12 mouse cellular contexts compared by ENCODE assay signal in genomic region chr1:151629591-151630250, GRCm38 (mm10). TPM values are rescaled to one million over a fixed set of nuclear protein-coding genes. Genes with fewer than 3 reads are reported as not detected.
DNase-seq lines count a peak whose midpoint lies in the region; ATAC-seq and TF ChIP-seq lines count a peak whose summit lies in the region.
"Had no signal": no experiment of that assay in that cellular context is flagged by ENCODE, and none has a peak within 500 bp of the region (broad histone marks: within the 10 kb centered on the region; RNA-seq: fewer than 3 reads in every experiment).

No protein-coding gene starts in this region.

- H3K4me1 ChIP-seq in heart, adult 2 months (ENCODE audit: control insufficient read depth, insufficient read depth, low read length) = no peaks in the 10 kb centered on the region
- H3K4me1 ChIP-seq in heart, embryonic 11.5 days (ENCODE audit: control insufficient read depth, insufficient read depth, low read length) = peaks cover 4% of the 10 kb centered on the region; the same call in 1 of the 2 replicates
- H3K4me1 ChIP-seq in midbrain, embryonic 14.5 days (ENCODE audit: control insufficient read depth, insufficient read depth, low read length) = peaks cover 8% of the 10 kb centered on the region; the same call in 1 of the 2 replicates
- no peaks in the 10 kb centered on the region for H3K4me1 ChIP-seq in midbrain, embryonic 11.5 days (ENCODE audit: control insufficient read depth, insufficient read depth, low read length)
- H3K4me1 ChIP-seq in embryonic facial prominence, embryonic 14.5 days (ENCODE audit: control insufficient read depth, insufficient read depth, low read length) = no peaks in the 10 kb centered on the region; the same call in 1 of the 2 replicates
- H3K4me1 ChIP-seq in stomach, embryonic 15.5 days = peaks cover 6% of the 10 kb centered on the region

- TF ChIP-seq CTCF in heart, adult 2 months (IDR thresholded peaks at IDR 0.05) = no peak

- no peak overlapping the region for H3K9ac ChIP-seq in heart, adult 2 months (ENCODE audit: low read depth, low read length)
- H3K9ac ChIP-seq in heart, embryonic 11.5 days (ENCODE audit: low read depth, low read length) = no peak overlapping the region
- no peak overlapping the region for H3K9ac ChIP-seq in midbrain, embryonic 14.5 days (replicated peaks; ENCODE audit: low read length)
- no peak overlapping the region for H3K9ac ChIP-seq in midbrain, embryonic 11.5 days (ENCODE audit: low read length)
- no peak overlapping the region for H3K9ac ChIP-seq in embryonic facial prominence, embryonic 14.5 days (ENCODE audit: low read depth, low read length)
- no peak overlapping the region for H3K9ac ChIP-seq in stomach, embryonic 15.5 days
- H3K9ac ChIP-seq: forebrain, embryonic 15.5 days had no signal

- H3K4me3 ChIP-seq in heart, adult 2 months = no peak overlapping the region
- no peak overlapping the region for H3K4me3 ChIP-seq in heart, embryonic 11.5 days (ENCODE audit: low read depth, low read length)
- H3K4me3 ChIP-seq in midbrain, embryonic 14.5 days (replicated peaks; ENCODE audit: low read depth, low read length) = no peak overlapping the region
- H3K4me3 ChIP-seq in midbrain, embryonic 11.5 days (ENCODE audit: low read depth, low read length) = no peak overlapping the region
- H3K4me3 ChIP-seq in embryonic facial prominence, embryonic 14.5 days (ENCODE audit: low read depth, low read length) = no peak overlapping the region
- H3K4me3 ChIP-seq in stomach, embryonic 15.5 days (replicated peaks) = no peak overlapping the region
- H3K4me3 ChIP-seq: forebrain, embryonic 15.5 days had no signal

- ATAC-seq in heart, embryonic 11.5 days (replicated peaks; ENCODE audit: insufficient number of reproducible peaks, low FRiP score, low TSS enrichment) = no peak
- ATAC-seq in midbrain, embryonic 14.5 days (ENCODE audit: low FRiP score, low TSS enrichment) = no peak
- ATAC-seq in midbrain, embryonic 11.5 days (ENCODE audit: low FRiP score) = no peak
- peak; percentile 39; the same call in 1 of the 2 replicates for ATAC-seq in embryonic facial prominence, embryonic 14.5 days (ENCODE audit: low read depth)
- ATAC-seq in stomach, embryonic 15.5 days (ENCODE audit: insufficient read depth, low FRiP score, low read depth) = no peak
- ATAC-seq in cerebellum, adult (ENCODE audit: insufficient number of reproducible peaks, low FRiP score, low TSS enrichment) = no peak
- ATAC-seq: forebrain, embryonic 15.5 days had no signal

- no peak overlapping the region for H3K4me2 ChIP-seq in heart, embryonic 11.5 days
- H3K4me2 ChIP-seq in midbrain, embryonic 14.5 days (ENCODE audit: low read length) = no peak overlapping the region
- H3K4me2 ChIP-seq in midbrain, embryonic 11.5 days = no peak overlapping the region
- H3K4me2 ChIP-seq in embryonic facial prominence, embryonic 14.5 days (ENCODE audit: low read depth, low read length) = no peak overlapping the region
- H3K4me2 ChIP-seq in stomach, embryonic 15.5 days = no peak overlapping the region
- H3K4me2 ChIP-seq: forebrain, embryonic 15.5 days had no signal

- no peak for TF ChIP-seq EP300 in heart, adult 2 months (IDR thresholded peaks at IDR 0.05; ENCODE audit: insufficient read depth, low read depth, low read length)

- H3K27ac ChIP-seq in heart, adult 2 months = 0 out of 2 replicates have a peak overlapping the region, but pooled peaks have one; percentile 6
- H3K27ac ChIP-seq in heart, embryonic 11.5 days (ENCODE audit: low read depth, low read length) = no peak overlapping the region
- H3K27ac ChIP-seq in midbrain, embryonic 14.5 days (replicated peaks; ENCODE audit: low read depth, low read length) = no peak overlapping the region; the same call in 1 of the 2 replicates
- no peak overlapping the region for H3K27ac ChIP-seq in midbrain, embryonic 11.5 days (ENCODE audit: low read depth, low read length)
- no peak overlapping the region for H3K27ac ChIP-seq in embryonic facial prominence, embryonic 14.5 days (replicated peaks; ENCODE audit: low read depth, low read length)
- peak overlapping the region; percentile 44 for H3K27ac ChIP-seq in stomach, embryonic 15.5 days
- H3K27ac ChIP-seq: forebrain, embryonic 15.5 days had no signal

- H3K27me3 ChIP-seq in heart, adult 2 months (ENCODE audit: control insufficient read depth, insufficient read depth, low read length) = no peaks in the 10 kb centered on the region
- H3K27me3 ChIP-seq in heart, embryonic 11.5 days (ENCODE audit: control insufficient read depth, insufficient read depth, low read length) = no peaks in the 10 kb centered on the region
- H3K27me3 ChIP-seq in midbrain, embryonic 14.5 days (ENCODE audit: control insufficient read depth, insufficient read depth, low read length) = no peaks in the 10 kb centered on the region
- no peaks in the 10 kb centered on the region for H3K27me3 ChIP-seq in midbrain, embryonic 11.5 days (ENCODE audit: control insufficient read depth, insufficient read depth, low read length)
- H3K27me3 ChIP-seq in embryonic facial prominence, embryonic 14.5 days (replicated peaks; ENCODE audit: control insufficient read depth, insufficient read depth, low read length) = no peaks in the 10 kb centered on the region
- H3K27me3 ChIP-seq in stomach, embryonic 15.5 days (replicated peaks) = no peaks in the 10 kb centered on the region
- H3K27me3 ChIP-seq: forebrain, embryonic 15.5 days had no signal

- H3K36me3 ChIP-seq in heart, adult 2 months (ENCODE audit: control insufficient read depth, insufficient read depth, low read length) = no peaks in the 10 kb centered on the region
- no peaks in the 10 kb centered on the region; the same call in 1 of the 2 replicates for H3K36me3 ChIP-seq in heart, embryonic 11.5 days (ENCODE audit: control insufficient read depth, insufficient read depth, low read length)
- H3K36me3 ChIP-seq in midbrain, embryonic 14.5 days (ENCODE audit: control insufficient read depth, insufficient read depth, low read length) = no peaks in the 10 kb centered on the region
- H3K36me3 ChIP-seq in midbrain, embryonic 11.5 days (ENCODE audit: control insufficient read depth, insufficient read depth, low read length) = no peaks in the 10 kb centered on the region
- no peaks in the 10 kb centered on the region for H3K36me3 ChIP-seq in embryonic facial prominence, embryonic 14.5 days (ENCODE audit: control insufficient read depth, insufficient read depth, low read length)
- no peaks in the 10 kb centered on the region for H3K36me3 ChIP-seq in stomach, embryonic 15.5 days
- H3K36me3 ChIP-seq: forebrain, embryonic 15.5 days had no signal

- 61% methylated on average over 7 of the region's 7 CpGs for WGBS in heart, adult 2 months
- 51% methylated on average over 7 of the region's 7 CpGs for WGBS in heart, embryonic 11.5 days (ENCODE audit: insufficient replicate concordance)
- 63% methylated on average over 7 of the region's 7 CpGs for WGBS in midbrain, embryonic 14.5 days
- WGBS in midbrain, embryonic 11.5 days = 63% methylated on average over 7 of the region's 7 CpGs
- WGBS in embryonic facial prominence, embryonic 14.5 days = 44% methylated on average over 7 of the region's 7 CpGs
- WGBS in stomach, embryonic 15.5 days = 17% methylated on average over 7 of the region's 7 CpGs

- peak in 1 of 2 experiments; percentile 20 for DNase-seq in heart, adult 2 months
- peak; percentile 33 for DNase-seq in midbrain, embryonic 14.5 days
- DNase-seq in midbrain, embryonic 11.5 days (ENCODE audit: low spot score, missing footprints) = no peak
- DNase-seq in embryonic facial prominence, embryonic 14.5 days (ENCODE audit: low spot score) = peak; percentile 39
- DNase-seq in left cerebral cortex, postnatal 14 days (ENCODE audit: low spot score in 2 of 2) = no peak
- DNase-seq: cerebellum, adult 9-11 months; kidney, postnatal 36 days; thymus, postnatal 4 days had no signal

- H3K9me3 ChIP-seq in heart, embryonic 11.5 days (replicated peaks; ENCODE audit: control insufficient read depth, low read length) = no peaks in the 10 kb centered on the region
- H3K9me3 ChIP-seq in midbrain, embryonic 14.5 days (ENCODE audit: control insufficient read depth, low read length) = no peaks in the 10 kb centered on the region
- H3K9me3 ChIP-seq in midbrain, embryonic 11.5 days (ENCODE audit: control insufficient read depth, low read length) = no peaks in the 10 kb centered on the region
- H3K9me3 ChIP-seq in embryonic facial prominence, embryonic 14.5 days (ENCODE audit: control insufficient read depth, low read length) = no peaks in the 10 kb centered on the region
- no peaks in the 10 kb centered on the region for H3K9me3 ChIP-seq in stomach, embryonic 15.5 days
- H3K9me3 ChIP-seq: forebrain, embryonic 15.5 days had no signal

- intact Hi-C loops in heart, adult 2 months (cut with DNase I) = no loop called here
- intact Hi-C loops in left cerebral cortex, postnatal 14 days (cut with DNase I) = no loop called here

- no peak for TF ChIP-seq POLR2A in heart, adult 2 months (IDR thresholded peaks at IDR 0.05; ENCODE audit: insufficient read depth, low read depth, low read length)

- no peaks in the 10 kb centered on the region for H3K79me2 ChIP-seq in heart, adult 2 months (replicated peaks; ENCODE audit: control insufficient read depth, insufficient read depth, low read length)

RNA-seq across cellular contexts. Expression of gene Fam129a, which starts 58.7 kb away (rescaled TPM):
- 10 to 100 TPM; 13.3 to 14.9 TPM for total RNA-seq in heart, adult 2 months (2021)
- polyA plus RNA-seq in heart, adult 2 months (2012; rRNA removed) = 6.2 and 10.1 TPM in 2 replicates
- polyA plus RNA-seq in heart, embryonic 11.5 days (2014; fragmentation: Nextera tagmentation; extraction: Ambion mirVana) = 2.3 and 3.1 TPM in 2 replicates
- 0.23 and 0.93 TPM in 2 replicates for polyA plus RNA-seq in midbrain, embryonic 14.5 days (2014; fragmentation: Nextera tagmentation; extraction: Ambion mirVana)
- polyA plus RNA-seq in midbrain, embryonic 11.5 days (2014; fragmentation: Nextera tagmentation; extraction: Ambion mirVana) = 0.51 and 0.55 TPM in 2 replicates
- polyA plus RNA-seq in embryonic facial prominence, embryonic 14.5 days (2014; fragmentation: Nextera tagmentation; extraction: Ambion mirVana) = 12.2 and 16.3 TPM in 2 replicates
- polyA plus RNA-seq in stomach, embryonic 15.5 days (2015; fragmentation: Nextera tagmentation; extraction: Ambion mirVana) = 21.7 and 22.6 TPM in 2 replicates
- total RNA-seq in left cerebral cortex, postnatal 14 days (2021) = 1 to 10 TPM; 5.4 to 5.9 TPM

Comparison
In these comparisons a context has a peak if more than half of its experiments do, and no peak if none do; other contexts are left out.
1. DNase-seq: peak in midbrain, embryonic 14.5 days (single experiment) and embryonic facial prominence, embryonic 14.5 days (single experiment); none in midbrain, embryonic 11.5 days (single experiment) and left cerebral cortex, postnatal 14 days (0 of 2).
2. H3K27ac ChIP-seq: peak in heart, adult 2 months (single experiment) and stomach, embryonic 15.5 days (single experiment); none in heart, embryonic 11.5 days (single experiment), midbrain, embryonic 14.5 days (single experiment), midbrain, embryonic 11.5 days (single experiment) and embryonic facial prominence, embryonic 14.5 days (single experiment).